Mouse (Mus musculus) WW6 (cell line): ENCODE results near the gene Acot4.
"Not testable (repeated sequence)": the region's sequence is repeated elsewhere in the genome, so short reads cannot be mapped to it uniquely, and the experiment has no call there.

Experiments used
- DNase-seq: peaks from one replicate; pipeline ENCODE4 v3.0.0-alpha.2; 2013; ENCODE audit warnings: low read depth, low spot score

The Acot4 gene

GRCm38 (mm10) chr12:84038241-84038640 is at the start of gene Acot4:
Gene Acot4, plus strand, starts transcription at chr12:84038379.
- DNase-seq = not testable (repeated sequence)

DNA sequence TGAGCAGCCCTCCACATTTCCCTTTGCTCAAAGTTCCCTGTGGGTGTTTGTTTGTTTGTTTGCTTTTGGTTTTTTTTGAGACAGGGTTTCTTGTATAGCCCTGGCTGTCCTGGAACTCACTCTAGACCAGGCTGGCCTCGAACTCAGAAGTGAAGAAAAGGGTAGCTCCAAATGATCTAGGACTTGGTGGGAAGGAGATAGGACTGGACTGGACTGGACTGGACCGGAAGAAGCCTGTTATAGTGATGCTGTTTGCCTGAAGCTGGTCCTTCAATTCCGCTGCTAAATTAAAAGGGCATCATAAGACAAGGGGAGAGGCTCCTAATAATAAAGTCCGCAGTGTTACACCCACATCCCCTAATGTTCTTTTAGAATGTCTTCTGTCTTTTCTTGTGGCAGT is 49.7 kb upstream of the Acot4 start:
- no peak for DNase-seq

- no peak for DNase-seq
Measured at GRCm38 (mm10) chr12:83989378-83989777, 48.8 kb upstream of the Acot4 start.

GRCm38 (mm10) chr12:83997221-83997620 is 41.0 kb upstream of the Acot4 start:
- DNase-seq = no peak

GRCm38 (mm10) chr12:83998341-83999107 is 39.7 kb upstream of the Acot4 start:
- no peak for DNase-seq

- not testable (repeated sequence) for DNase-seq
Measured at GRCm38 (mm10) chr12:83999237-83999636, 38.9 kb upstream of the Acot4 start.

- no peak for DNase-seq
Measured at GRCm38 (mm10) chr12:84000418-84000817, 37.8 kb upstream of the Acot4 start.

- no peak for DNase-seq
Measured at GRCm38 (mm10) chr12:84003866-84004265, 34.3 kb upstream of the Acot4 start.

GRCm38 (mm10) chr12:84008251-84008650 is 29.9 kb upstream of the Acot4 start:
- no peak for DNase-seq

DNA sequence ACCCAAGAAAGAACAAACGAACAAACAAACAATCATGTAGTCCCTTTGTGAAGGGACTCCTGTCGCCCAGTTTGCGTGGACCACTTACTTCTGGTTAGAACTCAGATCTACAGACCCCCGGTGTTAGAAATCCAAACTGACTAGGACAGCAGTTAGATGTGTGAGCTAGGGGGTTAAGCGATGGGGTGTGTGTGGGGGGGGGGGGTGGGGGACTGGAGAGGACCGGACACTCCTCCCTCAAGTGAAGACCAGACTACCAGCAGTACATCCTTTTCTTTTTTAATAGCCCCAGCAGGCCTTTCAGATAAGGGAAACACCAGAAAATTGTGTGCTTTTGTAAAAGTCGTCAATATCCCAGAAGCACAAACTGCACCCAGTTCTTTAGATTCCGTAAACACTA is 29.4 kb upstream of the Acot4 start:
- no peak for DNase-seq

DNA sequence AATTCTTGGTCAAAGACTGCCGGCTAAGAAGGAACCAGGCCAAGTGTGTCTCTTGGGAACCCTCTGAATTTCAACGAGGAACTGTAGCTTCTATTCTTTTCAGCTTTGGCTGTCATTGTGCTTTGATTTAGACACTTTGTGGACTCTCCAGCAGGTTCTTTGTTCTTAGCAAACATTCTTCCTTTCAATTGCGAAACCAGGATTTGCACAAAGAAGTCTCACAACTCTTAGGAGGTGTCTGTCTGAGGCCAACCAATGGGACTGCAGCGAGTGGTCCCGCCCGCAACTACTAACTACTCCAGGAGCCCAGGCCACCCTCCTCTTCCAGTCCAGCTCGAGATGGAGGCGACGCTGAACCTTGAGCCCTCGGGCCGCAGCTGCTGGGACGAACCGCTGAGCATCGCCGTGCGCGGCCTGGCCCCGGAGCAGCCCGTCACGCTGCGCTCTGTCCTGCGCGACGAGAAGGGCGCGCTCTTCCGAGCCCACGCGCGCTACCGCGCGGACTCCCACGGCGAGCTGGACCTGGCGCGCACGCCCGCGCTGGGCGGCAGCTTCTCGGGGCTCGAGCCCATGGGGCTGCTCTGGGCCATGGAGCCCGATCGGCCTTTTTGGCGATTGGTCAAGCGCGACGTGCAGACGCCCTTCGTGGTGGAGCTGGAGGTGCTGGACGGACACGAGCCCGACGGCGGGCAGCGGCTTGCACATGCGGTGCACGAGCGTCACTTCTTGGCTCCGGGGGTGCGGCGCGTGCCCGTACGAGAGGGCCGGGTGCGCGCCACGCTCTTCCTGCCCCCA is 28.8 kb upstream of the Acot4 start, which contains the start of gene Acot1:
TSS of gene Acot1 (plus strand) at position 320 of the 795 bp plus-strand sequence.
- DNase-seq = not testable (repeated sequence)

GRCm38 (mm10) chr12:84010201-84010600 is 28.0 kb upstream of the Acot4 start:
- no peak for DNase-seq

DNA sequence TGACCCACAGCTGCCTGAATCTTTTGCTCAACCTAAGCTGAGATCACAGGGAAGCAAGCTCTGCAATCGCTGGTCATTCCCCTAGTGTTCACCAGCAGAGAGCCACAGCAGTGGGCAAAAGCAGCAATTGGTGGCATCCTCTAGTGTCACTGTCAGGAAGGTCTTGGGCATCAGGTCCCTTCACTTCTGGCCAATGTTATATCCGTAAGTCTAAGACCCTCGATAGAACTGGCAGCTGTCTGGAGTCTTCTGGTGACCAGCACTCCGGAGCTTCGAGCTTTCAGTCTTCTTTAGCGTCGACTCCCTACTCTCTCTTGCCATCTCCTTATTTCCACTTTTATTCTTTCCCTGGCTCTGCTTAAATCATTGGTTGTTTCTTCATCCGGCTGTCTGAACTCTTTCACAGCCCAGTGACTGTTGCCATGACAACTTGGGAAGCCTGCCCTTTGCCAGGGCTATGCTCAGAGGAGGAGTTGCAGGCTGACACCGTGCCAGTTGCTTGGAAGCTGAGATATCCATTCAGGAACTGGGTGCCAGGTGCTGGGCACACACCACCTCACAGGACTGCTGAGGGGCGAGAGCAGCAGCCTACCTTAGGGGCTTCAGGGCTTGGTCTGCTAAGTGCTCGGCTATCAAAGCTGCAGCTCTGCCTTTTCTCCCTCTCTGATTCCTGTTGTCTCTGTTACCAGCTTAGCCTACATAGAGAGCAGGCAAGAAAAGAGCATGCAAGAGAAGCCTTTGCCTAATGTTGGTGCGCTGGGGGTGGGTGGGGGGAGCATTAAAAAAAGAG is 26.7 kb upstream of the Acot4 start:
- no peak for DNase-seq

DNA sequence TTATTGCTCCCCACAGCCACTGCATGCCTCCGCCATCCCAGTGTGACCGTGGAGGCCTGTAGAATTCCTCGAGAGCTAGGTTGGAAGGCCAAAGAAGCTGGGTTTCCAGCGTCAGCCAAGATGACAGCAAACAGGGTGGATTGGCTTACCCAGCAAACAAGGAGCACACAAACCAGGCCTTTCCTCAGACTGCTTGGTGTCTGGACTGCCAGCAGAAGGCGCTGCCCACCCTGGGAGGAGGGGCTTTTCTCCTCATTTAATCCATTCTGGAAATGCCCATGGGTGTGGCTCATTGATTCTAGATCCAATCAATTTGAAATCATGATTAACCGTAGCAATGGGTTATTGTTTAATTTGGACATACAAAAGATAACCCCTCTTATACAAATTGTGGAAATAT is 25.0 kb upstream of the Acot4 start:
- no peak for DNase-seq

- DNase-seq = no peak
Measured at GRCm38 (mm10) chr12:84013701-84014100, 24.5 kb upstream of the Acot4 start.

DNA sequence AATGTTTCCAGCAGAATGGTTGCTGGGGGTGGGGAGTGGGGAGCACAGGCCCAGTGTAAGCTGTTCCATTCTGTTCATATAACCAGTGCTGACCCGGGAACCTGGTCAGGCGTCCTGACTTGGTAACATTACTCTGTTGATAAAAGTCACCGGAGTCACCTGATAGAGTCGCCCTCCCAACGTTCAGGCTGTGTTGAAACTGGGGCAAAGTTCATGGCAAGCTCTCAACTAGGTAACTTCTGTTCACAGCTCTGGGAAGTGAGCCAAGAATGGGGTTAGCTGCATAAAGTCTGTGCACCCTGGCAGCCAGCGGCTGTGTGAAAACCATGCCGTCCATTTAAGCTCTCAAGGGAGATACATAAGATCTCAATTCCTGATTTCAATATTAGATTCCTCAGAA is 17.7 kb upstream of the Acot4 start:
- DNase-seq = not testable (repeated sequence)

- not testable (repeated sequence) for DNase-seq
Measured at GRCm38 (mm10) chr12:84022266-84022665, 15.9 kb upstream of the Acot4 start.

GRCm38 (mm10) chr12:84023052-84023745 is 15.0 kb upstream of the Acot4 start:
- DNase-seq = no peak

GRCm38 (mm10) chr12:84025888-84026287 is 12.3 kb upstream of the Acot4 start:
- DNase-seq = no peak

DNA sequence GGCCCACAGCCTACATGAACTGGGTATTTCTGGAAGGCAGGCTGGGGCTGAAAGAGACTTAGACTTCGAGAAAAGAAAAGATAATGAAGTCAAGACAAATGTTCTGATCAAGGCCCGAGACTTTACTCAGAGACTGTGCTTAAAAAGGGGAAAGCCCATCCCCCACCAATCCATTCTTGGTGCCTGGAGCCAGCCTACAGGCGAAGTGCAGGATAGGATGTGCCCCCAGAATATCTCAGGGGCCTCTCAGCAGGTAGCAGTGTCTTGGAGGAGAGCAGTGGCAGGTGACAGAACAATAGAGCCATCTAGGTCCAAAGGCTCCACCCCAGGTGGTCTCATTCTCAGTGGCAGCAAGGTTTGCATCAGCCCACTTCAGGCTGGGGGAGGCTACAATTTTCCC is 9.9 kb upstream of the Acot4 start:
- DNase-seq = not testable (repeated sequence)

GRCm38 (mm10) chr12:84029043-84029442 is 9.1 kb upstream of the Acot4 start:
- DNase-seq = not testable (repeated sequence)
